Mouse (Mus musculus) hindbrain, embryonic 12.5 days (tissue): ENCODE data around the gene Jkamp. TPM values are rescaled to one million over a fixed set of nuclear protein-coding genes. Genes with fewer than 3 reads are reported as not detected.

Source experiments
- ATAC-seq: fragments of 200-750 bp; cut with Nextera tagmentation; 2 replicates; pipeline ENCODE4 v1.8.0; 2017; ENCODE audit warnings: moderate TSS enrichment; ENCODE audit not compliant: low FRiP score
- H3K27ac ChIP-seq: fragments of 300-500 bp; sonication (generic); 2 replicates; pipeline ENCODE4 v1.5.1; 2016; ENCODE audit warnings: mild to moderate bottlenecking
- H3K27me3 ChIP-seq: fragments of 300-500 bp; sonication (generic); 2 replicates; pipeline ENCODE4 v1.6.1; 2016; ENCODE audit warnings: mild to moderate bottlenecking
- H3K36me3 ChIP-seq: fragments of 300-500 bp; sonication (generic); 2 replicates; pipeline ENCODE4 v1.6.1; 2016; ENCODE audit warnings: mild to moderate bottlenecking
- H3K4me1 ChIP-seq: fragments of 300-500 bp; sonication (generic); 2 replicates; pipeline ENCODE4 v1.6.1; 2016
- H3K4me2 ChIP-seq: fragments of 300-500 bp; sonication (generic); replicated peaks from 2 replicates; pipeline ENCODE4 v1.6.1; 2016; ENCODE audit warnings: mild to moderate bottlenecking
- H3K4me3 ChIP-seq: fragments of 300-500 bp; sonication (generic); 2 replicates; pipeline ENCODE4 v1.5.1; 2016; ENCODE audit warnings: mild to moderate bottlenecking
- H3K9ac ChIP-seq: fragments of 300-500 bp; sonication (generic); 2 replicates; pipeline ENCODE4 v1.6.1; 2016; ENCODE audit warnings: mild to moderate bottlenecking, moderate library complexity
- H3K9me3 ChIP-seq: fragments of 300-500 bp; sonication (generic); replicated peaks from 2 replicates; pipeline ENCODE4 v1.6.1; 2016; ENCODE audit warnings: mild to moderate bottlenecking
- WGBS: fragments of 180-500 bp; shearing (Covaris S2); methylation state at CpG from one replicate; pipeline ENCODE4 v1.1.7; 2016; 5-methylcytosine and 5-hydroxymethylcytosine counted together
- microRNA-seq: library from miRNA; unstranded; fragments of <30 nt; microRNA quantifications from one replicate; pipeline ENCODE4, GENCODE M21; 2017
- polyA plus RNA-seq: library from polyadenylated mRNA; unstranded; fragments of >200 nt; fragmentation: Nextera tagmentation; extraction: Ambion mirVana; gene quantifications from 2 replicates; pipeline ENCODE4 v1.2.1, GENCODE M21; 2016

The Jkamp gene
- polyA plus RNA-seq, 1 experiment from 2014 or later, result 98.2 TPM

GRCm38 (mm10) chr12:72096966-72097365, 11.6 kb downstream of the Jkamp start:
- Histone ChIP-seq H3K27ac (no peak overlapping the region), H3K4me3 (no peak overlapping the region), H3K27me3 (no peaks in the 10 kb centered on the region), H3K4me2 (no peak overlapping the region), H3K36me3 (peaks cover 72% of the 10 kb centered on the region), H3K9ac (no peak overlapping the region), H3K9me3 (no peaks in the 10 kb centered on the region), H3K4me1 (no peaks in the 10 kb centered on the region)
- WGBS, result 97% methylated on average over 8 of the region's 8 CpGs
- no peak for ATAC-seq

- ATAC-seq, result no peak
- Histone ChIP-seq H3K9ac (no peak overlapping the region), H3K27me3 (no peaks in the 10 kb centered on the region), H3K36me3 (peaks cover 22% of the 10 kb centered on the region), H3K9me3 (no peaks in the 10 kb centered on the region), H3K27ac (no peak overlapping the region), H3K4me3 (no peak overlapping the region), H3K4me1 (no peaks in the 10 kb centered on the region), H3K4me2 (no peak overlapping the region)
- WGBS, result 79% methylated on average over 6 of the region's 6 CpGs
Observed at GRCm38 (mm10) chr12:72102776-72103175, 17.4 kb downstream of the Jkamp start.

GRCm38 (mm10) chr12:72104027-72104426, 18.6 kb downstream of the Jkamp start:
- H3K27me3 ChIP-seq, result no peaks in the 10 kb centered on the region
- H3K4me3 ChIP-seq, result no peak overlapping the region
- H3K36me3 ChIP-seq, result peaks cover 16% of the 10 kb centered on the region
- no peak overlapping the region for H3K9ac ChIP-seq
- H3K9me3 ChIP-seq, result no peaks in the 10 kb centered on the region
- WGBS, result 83% methylated on average over 5 of the region's 5 CpGs
- no peaks in the 10 kb centered on the region for H3K4me1 ChIP-seq
- H3K27ac ChIP-seq, result no peak overlapping the region
- no peak overlapping the region for H3K4me2 ChIP-seq
- no peak for ATAC-seq

GRCm38 (mm10) chr12:72104525-72105281, 19.3 kb downstream of the Jkamp start:
- Histone ChIP-seq H3K27me3 (no peaks in the 10 kb centered on the region), H3K4me3 (no peak overlapping the region), H3K27ac (no peak overlapping the region), H3K9ac (no peak overlapping the region), H3K9me3 (no peaks in the 10 kb centered on the region), H3K4me2 (no peak overlapping the region), H3K4me1 (no peaks in the 10 kb centered on the region), H3K36me3 (peaks cover 15% of the 10 kb centered on the region)
- peak; percentile 74 for ATAC-seq
- WGBS, result 34% methylated on average over 14 of the region's 14 CpGs

GRCm38 (mm10) chr12:72115126-72115525, 29.7 kb downstream of the Jkamp start:
- no peak for ATAC-seq

GRCm38 (mm10) chr12:72115686-72116345, 30.4 kb downstream of the Jkamp start:
- 81% methylated on average over 22 of the region's 23 CpGs for WGBS
- Histone ChIP-seq H3K4me2 (no peak overlapping the region), H3K9me3 (no peaks in the 10 kb centered on the region), H3K27ac (no peak overlapping the region), H3K27me3 (no peaks in the 10 kb centered on the region), H3K4me3 (no peak overlapping the region), H3K4me1 (no peaks in the 10 kb centered on the region), H3K9ac (no peak overlapping the region), H3K36me3 (no peaks in the 10 kb centered on the region)
- no peak for ATAC-seq

More at GRCm38 (mm10) chr12:72115126-72115525, 29.7 kb downstream of the Jkamp start:
- 89% methylated on average over 6 of the region's 6 CpGs for WGBS
- Histone ChIP-seq H3K27ac (no peak overlapping the region), H3K4me2 (no peak overlapping the region), H3K27me3 (no peaks in the 10 kb centered on the region), H3K36me3 (no peaks in the 10 kb centered on the region), H3K4me1 (no peaks in the 10 kb centered on the region), H3K4me3 (no peak overlapping the region), H3K9me3 (no peaks in the 10 kb centered on the region), H3K9ac (no peak overlapping the region)

GRCm38 (mm10) chr12:72129203-72129602, 43.8 kb downstream of the Jkamp start:
- Histone ChIP-seq H3K36me3 (no peaks in the 10 kb centered on the region), H3K4me1 (no peaks in the 10 kb centered on the region), H3K27ac (no peak overlapping the region), H3K27me3 (no peaks in the 10 kb centered on the region), H3K4me2 (no peak overlapping the region), H3K9me3 (no peaks in the 10 kb centered on the region), H3K4me3 (no peak overlapping the region), H3K9ac (no peak overlapping the region)
- 89% methylated on average over 10 of the region's 10 CpGs for WGBS
- ATAC-seq, result no peak

- Histone ChIP-seq H3K9ac (no peak overlapping the region), H3K4me2 (no peak overlapping the region), H3K4me1 (no peaks in the 10 kb centered on the region), H3K36me3 (no peaks in the 10 kb centered on the region), H3K9me3 (no peaks in the 10 kb centered on the region), H3K27me3 (no peaks in the 10 kb centered on the region), H3K4me3 (no peak overlapping the region), H3K27ac (no peak overlapping the region)
- 0 out of 2 replicates have a peak, but pooled peaks have one; percentile 8 for ATAC-seq
- 48% methylated on average over 4 of the region's 4 CpGs for WGBS
Observed at GRCm38 (mm10) chr12:72150786-72151185, 65.4 kb downstream of the Jkamp start.

Small RNAs within 50 kb of the gene (microRNA-seq; reads per million reads assigned to microRNA genes)
- not detected for gene Gm24466

Other genes with a start within 250 kb of the Jkamp start
- gene Gpr135, start 14.5 kb upstream of the Jkamp start, polyA plus RNA-seq, result 1.7 and 2.2 TPM in 2 replicates
- gene L3hypdh, start 150 bp upstream of the Jkamp start, polyA plus RNA-seq, result 11.1 and 11.4 TPM in 2 replicates
- gene Ccdc175, start 99.4 kb downstream of the Jkamp start, polyA plus RNA-seq, result 0.08 TPM in 1 of 2 replicates, not detected in the other